Mouse (Mus musculus): ENCODE measurements at regions not wholly inside any gene's neighbourhood (a gene's known extent, or its start where the extent isn't known, plus 50 kb on each side); places are given as distances from the start of the nearest gene placed in this dataset.
A peak's percentile ranks its signal among the peaks of the same experiment; 100 is the strongest.

DNA sequence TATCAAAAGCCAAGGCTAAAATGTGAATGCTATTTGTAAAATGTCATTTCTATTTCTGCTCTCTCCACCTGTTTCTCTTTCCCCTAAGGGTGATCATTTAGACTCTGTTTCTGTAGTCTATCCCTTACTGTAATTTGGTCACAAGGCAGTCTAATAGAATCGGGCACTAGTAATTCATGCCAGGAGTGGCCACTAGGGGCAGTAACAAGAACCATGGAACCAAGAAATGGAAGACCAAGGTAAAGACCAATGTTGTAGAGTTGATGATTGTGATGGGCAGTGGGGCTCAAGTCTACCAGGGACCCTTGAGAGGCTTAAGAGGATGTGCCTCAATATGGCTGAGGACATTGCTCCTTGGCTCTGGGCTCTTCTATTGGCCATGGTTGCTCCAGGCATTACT is 180.5 kb upstream of the Eif4g2 start:
- H3K36me3 ChIP-seq, result no peaks in the 10 kb centered on the region
- H3K4me2 ChIP-seq (replicated peaks), result no peak overlapping the region
- H3K4me1 ChIP-seq, result no peaks in the 10 kb centered on the region
- no peaks in the 10 kb centered on the region for H3K27me3 ChIP-seq
- H3K27ac ChIP-seq (replicated peaks), result no peak overlapping the region
- no peak overlapping the region for H3K4me3 ChIP-seq
- WGBS, result 84% methylated on average over 1 of the region's 1 CpGs
- no peak for ATAC-seq (replicated peaks)
- no peaks in the 10 kb centered on the region for H3K9me3 ChIP-seq
- H3K9ac ChIP-seq (replicated peaks), result no peak overlapping the region

GRCm38 (mm10) chr7:111259630-111260574 is 177.1 kb upstream of the Eif4g2 start:
- no peak overlapping the region for H3K4me3 ChIP-seq
- H3K9ac ChIP-seq (replicated peaks), result no peak overlapping the region
- ATAC-seq (replicated peaks), result no peak
- no peaks in the 10 kb centered on the region for H3K9me3 ChIP-seq
- WGBS, result 78% methylated on average over 11 of the region's 11 CpGs
- H3K4me1 ChIP-seq, result no peaks in the 10 kb centered on the region
- no peaks in the 10 kb centered on the region for H3K36me3 ChIP-seq
- H3K27ac ChIP-seq (replicated peaks), result no peak overlapping the region
- H3K27me3 ChIP-seq, result no peaks in the 10 kb centered on the region
- no peak overlapping the region for H3K4me2 ChIP-seq (replicated peaks)

GRCm38 (mm10) chr7:111257842-111258241 is 175.0 kb upstream of the Eif4g2 start:
- H3K4me1 ChIP-seq, result no peaks in the 10 kb centered on the region
- no peaks in the 10 kb centered on the region for H3K9me3 ChIP-seq
- no peak overlapping the region for H3K4me3 ChIP-seq
- no peak overlapping the region for H3K9ac ChIP-seq (replicated peaks)
- WGBS, result 84% methylated on average over 2 of the region's 2 CpGs
- H3K4me2 ChIP-seq (replicated peaks), result no peak overlapping the region
- H3K27ac ChIP-seq (replicated peaks), result no peak overlapping the region
- no peak for ATAC-seq (replicated peaks)
- no peaks in the 10 kb centered on the region for H3K27me3 ChIP-seq
- H3K36me3 ChIP-seq, result no peaks in the 10 kb centered on the region

GRCm38 (mm10) chr7:111256199-111256598 is 173.4 kb upstream of the Eif4g2 start:
- Histone ChIP-seq H3K36me3 (no peaks in the 10 kb centered on the region), H3K4me2 (replicated peaks) (no peak overlapping the region), H3K9ac (replicated peaks) (no peak overlapping the region), H3K27ac (replicated peaks) (no peak overlapping the region), H3K4me1 (no peaks in the 10 kb centered on the region), H3K27me3 (no peaks in the 10 kb centered on the region), H3K9me3 (no peaks in the 10 kb centered on the region), H3K4me3 (no peak overlapping the region)
- no peak for ATAC-seq (replicated peaks)
- 76% methylated on average over 2 of the region's 2 CpGs for WGBS

DNA sequence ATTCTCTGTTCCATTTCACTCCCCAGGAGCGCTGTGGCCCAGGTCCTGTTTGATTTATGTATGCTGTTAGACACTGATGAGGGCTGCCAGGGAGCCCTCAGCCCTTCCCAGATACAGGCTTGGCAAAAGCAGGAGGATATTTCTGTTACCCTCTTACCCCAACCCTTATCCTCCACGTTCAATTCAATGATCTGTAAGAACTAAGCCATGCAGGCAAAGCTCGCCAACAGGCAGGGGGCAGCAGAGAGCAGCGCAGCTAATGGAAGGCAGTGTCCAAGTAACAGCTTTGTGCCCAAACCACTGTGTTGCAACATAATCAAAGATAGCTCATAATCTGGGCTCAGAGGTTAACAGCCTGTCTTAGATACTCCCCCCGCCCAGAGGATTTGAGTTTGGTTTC is 166.8 kb upstream of the Eif4g2 start:
- WGBS, result 29% methylated on average over 5 of the region's 5 CpGs

GRCm38 (mm10) chr7:111245488-111245887 is 162.7 kb upstream of the Eif4g2 start:
- Histone ChIP-seq H3K4me1 (peaks cover 5% of the 10 kb centered on the region; the same call in 1 of the 2 replicates), H3K9me3 (no peaks in the 10 kb centered on the region), H3K9ac (replicated peaks) (no peak overlapping the region), H3K27ac (replicated peaks) (no peak overlapping the region), H3K4me2 (replicated peaks) (no peak overlapping the region), H3K36me3 (no peaks in the 10 kb centered on the region), H3K27me3 (no peaks in the 10 kb centered on the region), H3K4me3 (no peak overlapping the region)
- no peak for ATAC-seq (replicated peaks)
- 82% methylated on average over 8 of the region's 8 CpGs for WGBS

More for the DNA sequence above, 166.8 kb upstream of the Eif4g2 start:
- ATAC-seq (replicated peaks), result peak; percentile 63
- H3K9me3 ChIP-seq, result no peaks in the 10 kb centered on the region
- no peak overlapping the region for H3K27ac ChIP-seq (replicated peaks)
- H3K27me3 ChIP-seq, result no peaks in the 10 kb centered on the region
- peaks cover 5% of the 10 kb centered on the region; the same call in 1 of the 2 replicates for H3K4me1 ChIP-seq
- H3K4me2 ChIP-seq (replicated peaks), result no peak overlapping the region
- H3K36me3 ChIP-seq, result no peaks in the 10 kb centered on the region
- no peak overlapping the region for H3K9ac ChIP-seq (replicated peaks)
- no peak overlapping the region for H3K4me3 ChIP-seq

GRCm38 (mm10) chr7:111245067-111245466 is 162.2 kb upstream of the Eif4g2 start:
- H3K9ac ChIP-seq (replicated peaks), result no peak overlapping the region
- H3K36me3 ChIP-seq, result no peaks in the 10 kb centered on the region
- 86% methylated on average over 6 of the region's 6 CpGs for WGBS
- H3K27ac ChIP-seq (replicated peaks), result no peak overlapping the region
- H3K4me2 ChIP-seq (replicated peaks), result no peak overlapping the region
- H3K4me1 ChIP-seq, result peaks cover 5% of the 10 kb centered on the region; the same call in 1 of the 2 replicates
- H3K9me3 ChIP-seq, result no peaks in the 10 kb centered on the region
- H3K4me3 ChIP-seq, result no peak overlapping the region
- no peaks in the 10 kb centered on the region for H3K27me3 ChIP-seq
- no peak for ATAC-seq (replicated peaks)

DNA sequence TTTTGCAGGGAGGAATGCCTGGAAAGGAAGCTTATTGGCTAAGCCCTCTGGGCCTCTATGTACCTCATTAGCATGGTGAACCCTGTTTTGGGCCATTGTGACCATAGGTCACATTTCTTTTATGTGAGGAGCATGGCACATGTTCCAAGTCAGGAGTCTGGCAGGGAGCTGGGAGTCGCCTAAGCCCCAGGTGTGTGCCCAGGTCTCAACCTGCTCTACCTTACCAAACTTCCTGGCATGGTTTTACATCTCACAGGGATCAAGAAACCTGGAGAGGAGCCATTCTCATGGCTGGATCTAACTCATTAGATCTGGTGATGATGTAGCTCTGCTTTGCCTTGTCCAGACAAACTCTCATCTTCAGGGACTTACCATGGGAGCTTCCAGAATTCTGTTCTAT is 161.0 kb upstream of the Eif4g2 start:
- Histone ChIP-seq H3K36me3 (no peaks in the 10 kb centered on the region), H3K4me1 (peaks cover 3% of the 10 kb centered on the region; the same call in 1 of the 2 replicates), H3K9me3 (no peaks in the 10 kb centered on the region), H3K9ac (replicated peaks) (no peak overlapping the region), H3K4me3 (no peak overlapping the region), H3K27ac (replicated peaks) (no peak overlapping the region), H3K4me2 (replicated peaks) (no peak overlapping the region), H3K27me3 (no peaks in the 10 kb centered on the region)
- 75% methylated on average over 1 of the region's 1 CpGs for WGBS
- no peak for ATAC-seq (replicated peaks)

DNA sequence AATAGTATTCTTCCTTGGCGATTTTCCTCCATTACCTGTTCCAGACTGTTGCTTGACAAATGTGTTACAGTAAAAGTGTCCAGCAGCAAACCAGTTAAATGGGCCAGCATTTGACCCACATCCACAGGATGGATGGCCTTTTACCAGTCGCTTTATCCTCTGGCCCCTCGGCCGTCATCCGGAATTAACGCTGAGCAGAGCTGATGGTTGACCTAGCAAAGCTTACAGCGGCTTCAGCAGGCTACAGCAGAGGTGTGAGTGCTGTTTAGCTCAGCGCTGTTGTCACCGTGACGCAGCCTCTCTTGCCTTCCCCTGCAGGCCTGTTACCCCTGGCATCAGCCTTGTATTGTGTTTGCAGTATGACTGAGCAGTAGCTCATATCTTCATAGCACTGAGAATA is 159.8 kb upstream of the Eif4g2 start:
- H3K27me3 ChIP-seq, result no peaks in the 10 kb centered on the region
- WGBS, result 68% methylated on average over 10 of the region's 10 CpGs
- H3K9me3 ChIP-seq, result no peaks in the 10 kb centered on the region
- H3K27ac ChIP-seq (replicated peaks), result no peak overlapping the region
- no peak overlapping the region for H3K4me3 ChIP-seq
- no peaks in the 10 kb centered on the region for H3K4me1 ChIP-seq
- ATAC-seq (replicated peaks), result no peak
- H3K36me3 ChIP-seq, result no peaks in the 10 kb centered on the region
- no peak overlapping the region for H3K9ac ChIP-seq (replicated peaks)
- no peak overlapping the region for H3K4me2 ChIP-seq (replicated peaks)

- no peaks in the 10 kb centered on the region for H3K27me3 ChIP-seq
- no peak overlapping the region for H3K4me2 ChIP-seq (replicated peaks)
- H3K4me3 ChIP-seq, result no peak overlapping the region
- no peaks in the 10 kb centered on the region for H3K9me3 ChIP-seq
- no peaks in the 10 kb centered on the region for H3K36me3 ChIP-seq
- H3K9ac ChIP-seq (replicated peaks), result no peak overlapping the region
- H3K27ac ChIP-seq (replicated peaks), result no peak overlapping the region
- 50% methylated on average over 4 of the region's 4 CpGs for WGBS
- no peaks in the 10 kb centered on the region for H3K4me1 ChIP-seq
- no peak for ATAC-seq (replicated peaks)
Observed at GRCm38 (mm10) chr7:111241538-111241937, 158.7 kb upstream of the Eif4g2 start.

GRCm38 (mm10) chr7:111240234-111240826 is 157.5 kb upstream of the Eif4g2 start:
- WGBS, result 81% methylated on average over 9 of the region's 9 CpGs

DNA sequence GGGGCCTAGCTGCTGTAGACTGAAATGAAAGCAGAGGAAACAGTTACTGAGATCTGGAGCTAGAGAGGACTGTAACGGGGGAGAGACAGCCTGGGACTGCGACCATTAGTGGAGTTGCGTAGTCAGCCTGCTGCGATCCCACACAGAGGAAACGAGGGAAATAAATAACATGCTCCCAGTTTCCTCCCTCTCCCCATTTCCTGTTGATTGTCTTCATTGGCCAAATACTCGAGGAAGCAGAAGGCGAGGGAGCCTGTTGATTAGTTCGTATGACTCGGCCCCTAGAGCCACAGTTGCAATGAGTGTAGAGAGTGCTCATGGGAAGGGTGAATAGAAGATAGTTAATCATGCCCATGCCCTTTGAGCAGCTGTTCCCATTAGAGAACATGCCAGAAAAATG is 155.0 kb upstream of the Eif4g2 start:
- ATAC-seq (replicated peaks), result no peak
- no peak overlapping the region for H3K4me2 ChIP-seq (replicated peaks)
- H3K4me3 ChIP-seq, result no peak overlapping the region
- H3K27me3 ChIP-seq, result no peaks in the 10 kb centered on the region
- H3K36me3 ChIP-seq, result no peaks in the 10 kb centered on the region
- H3K9me3 ChIP-seq, result no peaks in the 10 kb centered on the region
- no peak overlapping the region for H3K9ac ChIP-seq (replicated peaks)
- H3K4me1 ChIP-seq, result no peaks in the 10 kb centered on the region
- WGBS, result 85% methylated on average over 9 of the region's 9 CpGs
- no peak overlapping the region for H3K27ac ChIP-seq (replicated peaks)

More at GRCm38 (mm10) chr7:111240234-111240826, 157.5 kb upstream of the Eif4g2 start:
- no peaks in the 10 kb centered on the region for H3K9me3 ChIP-seq
- ATAC-seq (replicated peaks), result no peak
- no peak overlapping the region for H3K4me2 ChIP-seq (replicated peaks)
- H3K36me3 ChIP-seq, result no peaks in the 10 kb centered on the region
- H3K27me3 ChIP-seq, result no peaks in the 10 kb centered on the region
- H3K4me3 ChIP-seq, result no peak overlapping the region
- H3K4me1 ChIP-seq, result no peaks in the 10 kb centered on the region
- no peak overlapping the region for H3K9ac ChIP-seq (replicated peaks)
- H3K27ac ChIP-seq (replicated peaks), result no peak overlapping the region

Measured in forebrain, embryonic 15.5 days (tissue).